Comparison of ENCODE assay signal across 28 mouse cellular contexts in the genomic region with DNA sequence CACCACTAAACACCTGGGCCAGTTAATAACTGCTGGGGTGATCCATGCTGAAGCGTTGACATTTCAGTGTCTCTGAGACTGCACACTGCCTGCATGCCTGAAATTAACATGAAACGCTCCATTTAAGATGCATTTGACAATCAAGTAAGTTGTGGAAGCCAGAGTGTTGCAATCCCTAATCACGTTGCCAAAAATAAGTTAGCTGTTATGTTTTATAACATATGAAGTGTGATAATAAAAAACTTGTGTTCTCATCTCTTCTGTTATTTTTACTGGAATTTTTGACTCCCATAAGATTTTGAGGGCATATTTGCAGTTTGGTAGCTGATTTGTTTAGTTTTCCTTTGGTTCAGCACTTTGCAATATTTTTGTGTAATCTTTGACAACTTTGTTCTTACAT. TPM values are rescaled to one million over a fixed set of nuclear protein-coding genes. Genes with fewer than 3 reads are reported as not detected.
DNase-seq lines count a peak whose midpoint lies in the region; ATAC-seq and TF ChIP-seq lines count a peak whose summit lies in the region.
"Had no signal": no experiment of that assay in that cellular context is flagged by ENCODE, and none has a peak within 500 bp of the region (broad histone marks: within the 10 kb centered on the region; RNA-seq: fewer than 3 reads in every experiment).

No protein-coding gene starts in this region.

- no peak overlapping the region for H3K9ac ChIP-seq in liver, adult 2 months (ENCODE audit: low read depth, low read length)
- H3K9ac ChIP-seq in liver, postnatal 0 days (replicated peaks), result no peak overlapping the region
- H3K9ac ChIP-seq in lung, postnatal 0 days (replicated peaks; ENCODE audit: low read depth), result no peak overlapping the region
- no peak overlapping the region for H3K9ac ChIP-seq in midbrain, embryonic 14.5 days (replicated peaks; ENCODE audit: low read length)
- H3K9ac ChIP-seq: embryonic facial prominence, embryonic 15.5 days; forebrain, embryonic 15.5 days; hindbrain, embryonic 13.5 days had no signal

- H3K36me3 ChIP-seq in liver, adult 2 months (ENCODE audit: control insufficient read depth, insufficient read depth, low read length), result peaks cover 28% of the 10 kb centered on the region
- H3K36me3 ChIP-seq in liver, postnatal 0 days (replicated peaks; ENCODE audit: insufficient read depth, low read length), result peaks cover 12% of the 10 kb centered on the region; the same call in 1 of the 2 replicates
- no peaks in the 10 kb centered on the region; the same call in 1 of the 2 replicates for H3K36me3 ChIP-seq in lung, postnatal 0 days (ENCODE audit: insufficient read depth, low read length)
- H3K36me3 ChIP-seq in midbrain, embryonic 14.5 days (ENCODE audit: control insufficient read depth, insufficient read depth, low read length), result peaks cover 9% of the 10 kb centered on the region; the same call in 1 of the 2 replicates
- H3K36me3 ChIP-seq: G1E had no signal

- no peaks in the 10 kb centered on the region for H3K9me3 ChIP-seq in liver, postnatal 0 days (ENCODE audit: low read length)
- H3K9me3 ChIP-seq in lung, postnatal 0 days (ENCODE audit: low read length), result no peaks in the 10 kb centered on the region
- H3K9me3 ChIP-seq in midbrain, embryonic 14.5 days (ENCODE audit: control insufficient read depth, low read length), result no peaks in the 10 kb centered on the region
- H3K9me3 ChIP-seq: embryonic facial prominence, embryonic 15.5 days; forebrain, embryonic 10.5 days; forebrain, embryonic 15.5 days; G1E; hindbrain, embryonic 13.5 days had no signal

- H3K27ac ChIP-seq in liver, adult 2 months (replicated peaks; ENCODE audit: insufficient read depth, low read depth, low read length), result no peak overlapping the region
- no peak overlapping the region for H3K27ac ChIP-seq in liver, postnatal 0 days (ENCODE audit: low read depth)
- H3K27ac ChIP-seq in lung, postnatal 0 days (ENCODE audit: low read length), result no peak overlapping the region
- H3K27ac ChIP-seq in midbrain, embryonic 14.5 days (replicated peaks; ENCODE audit: low read depth, low read length), result no peak overlapping the region
- H3K27ac ChIP-seq: embryonic facial prominence, embryonic 15.5 days; forebrain, embryonic 10.5 days; forebrain, embryonic 15.5 days; gastrocnemius, adult 2 months; hindbrain, embryonic 13.5 days; hindbrain, postnatal 0 days had no signal

- no peak for ATAC-seq in liver, postnatal 0 days
- ATAC-seq in lung, postnatal 0 days, result 0 out of 2 replicates have a peak, but pooled peaks have one; percentile 2
- ATAC-seq in midbrain, embryonic 14.5 days (ENCODE audit: low FRiP score, low TSS enrichment), result no peak
- ATAC-seq: CD4-positive, CD25-positive, alpha-beta regulatory T cell, adult 4 months; forebrain, embryonic 15.5 days; hindbrain, postnatal 0 days had no signal

- TF ChIP-seq CTCF in liver, adult 2 months (IDR thresholded peaks at IDR 0.05; ENCODE audit: low read depth, low read length), result no peak
- TF ChIP-seq CTCF in liver, postnatal 0 days (IDR thresholded peaks at IDR 0.05; ENCODE audit: low read depth), result no peak
- no peak for TF ChIP-seq CTCF in lung, postnatal 0 days (IDR thresholded peaks at IDR 0.05)
- no peak for TF ChIP-seq CTCF in lung, adult 2 months (IDR thresholded peaks at IDR 0.05; ENCODE audit: insufficient read depth, low read length)

- DNase-seq in liver, adult 2 months (ENCODE audit: extremely low read depth, low read depth, low spot score), result peak; percentile 19
- DNase-seq in liver, postnatal 0 days, result no peak
- peak; percentile 67 for DNase-seq in lung, postnatal 0 days (ENCODE audit: low spot score)
- DNase-seq in lung, adult 2 months, result no peak
- DNase-seq in forelimb bud, embryonic 11.5 days (ENCODE audit: low read depth, low spot score), result peak; percentile 2
- DNase-seq in midbrain, embryonic 14.5 days, result no peak
- no peak for DNase-seq in gastrocnemius, adult 18-20 months (ENCODE audit: low spot score)
- DNase-seq: adrenal gland, postnatal 14 days; B cell, adult 2 months; cerebellum, adult 11-12 months; cerebellum, adult 9-11 months; cerebellum, postnatal 36 days; gastrocnemius, adult 2 months; gastrocnemius, postnatal 25 days; heart, postnatal 10 days had no signal

- no peak for TF ChIP-seq POLR2A in liver, adult 2 months (IDR thresholded peaks at IDR 0.05; ENCODE audit: extremely low read depth, insufficient read depth, low read length)
- TF ChIP-seq POLR2A in lung, adult 2 months (IDR thresholded peaks at IDR 0.05; ENCODE audit: borderline replicate concordance, extremely low read depth, low read depth, low read length), result no peak

- H3K4me3 ChIP-seq in liver, adult 2 months (ENCODE audit: insufficient read depth, low read depth, low read length), result no peak overlapping the region
- no peak overlapping the region for H3K4me3 ChIP-seq in liver, postnatal 0 days (ENCODE audit: low read depth, low read length)
- H3K4me3 ChIP-seq in lung, postnatal 0 days (ENCODE audit: low read depth, low read length), result no peak overlapping the region
- no peak overlapping the region for H3K4me3 ChIP-seq in lung, adult 2 months (replicated peaks; ENCODE audit: extremely low read depth, low read depth, low read length)
- no peak overlapping the region for H3K4me3 ChIP-seq in midbrain, embryonic 14.5 days (replicated peaks; ENCODE audit: low read depth, low read length)
- H3K4me3 ChIP-seq: embryonic facial prominence, embryonic 15.5 days; erythroblast, embryonic 14.5 days; forebrain, embryonic 10.5 days; forebrain, embryonic 15.5 days; gastrocnemius, adult 2 months; hindbrain, embryonic 13.5 days had no signal

- TF ChIP-seq EP300 in liver, postnatal 0 days (IDR thresholded peaks at IDR 0.05; ENCODE audit: low read depth), result no peak
- no peak for TF ChIP-seq EP300 in lung, postnatal 0 days (IDR thresholded peaks at IDR 0.05)

- no peaks in the 10 kb centered on the region for H3K27me3 ChIP-seq in liver, adult 2 months (ENCODE audit: control insufficient read depth, insufficient read depth, low read length)
- no peaks in the 10 kb centered on the region for H3K27me3 ChIP-seq in liver, postnatal 0 days (ENCODE audit: insufficient read depth, low read length)
- H3K27me3 ChIP-seq in lung, postnatal 0 days (replicated peaks; ENCODE audit: insufficient read depth, low read length), result no peaks in the 10 kb centered on the region
- no peaks in the 10 kb centered on the region for H3K27me3 ChIP-seq in midbrain, embryonic 14.5 days (ENCODE audit: control insufficient read depth, insufficient read depth, low read length)
- H3K27me3 ChIP-seq: embryonic facial prominence, embryonic 15.5 days; forebrain, embryonic 15.5 days; hindbrain, embryonic 13.5 days had no signal

- 64% methylated on average over 3 of the region's 3 CpGs for WGBS in liver, adult 2 months
- WGBS in liver, postnatal 0 days (ENCODE audit: insufficient replicate concordance), result 82% methylated on average over 3 of the region's 3 CpGs
- WGBS in lung, postnatal 0 days, result 59% methylated on average over 3 of the region's 3 CpGs
- 71% methylated on average over 3 of the region's 3 CpGs for WGBS in lung, adult 2 months
- 95% methylated on average over 3 of the region's 3 CpGs for WGBS in midbrain, embryonic 14.5 days

- H3K79me2 ChIP-seq in liver, adult 2 months (ENCODE audit: control insufficient read depth, insufficient read depth, low read length), result peaks cover 3% of the 10 kb centered on the region; the same call in 1 of the 2 replicates

- H3K4me2 ChIP-seq in liver, postnatal 0 days (ENCODE audit: low read depth, low read length), result no peak overlapping the region
- no peak overlapping the region for H3K4me2 ChIP-seq in lung, postnatal 0 days (replicated peaks; ENCODE audit: low read depth, low read length)
- no peak overlapping the region for H3K4me2 ChIP-seq in midbrain, embryonic 14.5 days (ENCODE audit: low read length)
- H3K4me2 ChIP-seq: embryonic facial prominence, embryonic 15.5 days; forebrain, embryonic 15.5 days; hindbrain, embryonic 13.5 days had no signal

- H3K4me1 ChIP-seq in liver, adult 2 months (ENCODE audit: control insufficient read depth, insufficient read depth, low read length), result no peaks in the 10 kb centered on the region
- no peaks in the 10 kb centered on the region for H3K4me1 ChIP-seq in liver, postnatal 0 days (ENCODE audit: insufficient read depth)
- H3K4me1 ChIP-seq in lung, postnatal 0 days (ENCODE audit: insufficient read depth, low read depth, low read length), result no peaks in the 10 kb centered on the region
- H3K4me1 ChIP-seq in lung, adult 2 months (ENCODE audit: control insufficient read depth, insufficient read depth, low read length), result no peaks in the 10 kb centered on the region; the same call in 1 of the 2 replicates
- H3K4me1 ChIP-seq in midbrain, embryonic 14.5 days (ENCODE audit: control insufficient read depth, insufficient read depth, low read length), result no peaks in the 10 kb centered on the region
- H3K4me1 ChIP-seq: embryonic facial prominence, embryonic 15.5 days; forebrain, embryonic 10.5 days; forebrain, embryonic 15.5 days; hindbrain, embryonic 13.5 days had no signal

RNA-seq across cellular contexts. Expression of a gene that starts 34.3 kb away (rescaled TPM):
- 30.3 and 34.8 TPM in 2 replicates for total RNA-seq in liver, adult 2 months (2014; rRNA removed)
- polyA plus RNA-seq in liver, adult 2 months (2012; rRNA removed), result 22.5 and 30.5 TPM in 2 replicates
- polyA plus RNA-seq in liver, postnatal 0 days (2015; fragmentation: Nextera tagmentation; extraction: Ambion mirVana), result 22.3 and 23.9 TPM in 2 replicates
- 45.5 and 50.3 TPM in 2 replicates for polyA plus RNA-seq in lung, postnatal 0 days (2015; fragmentation: Nextera tagmentation; extraction: Ambion mirVana)
- polyA plus RNA-seq in lung, adult 2 months (2012; rRNA removed), result 19.6 and 33.1 TPM in 2 replicates
- polyA plus RNA-seq in midbrain, embryonic 14.5 days (2014; fragmentation: Nextera tagmentation; extraction: Ambion mirVana), result 65.7 and 70.4 TPM in 2 replicates
- total RNA-seq in gastrocnemius, adult 18-20 months (2021), result 10 to 100 TPM in 1 of 2 experiments, 1 to 10 TPM in 1; 9.1 to 12.5 TPM
- polyA plus RNA-seq: G1E had no signal

RNA-seq across cellular contexts. Expression of a gene that starts 59.6 kb away (rescaled TPM):
- not detected in 2 replicates for total RNA-seq in liver, adult 2 months (2014; rRNA removed)
- polyA plus RNA-seq in liver, adult 2 months (2012; rRNA removed), result not detected in 2 replicates
- polyA plus RNA-seq in liver, postnatal 0 days (2015; fragmentation: Nextera tagmentation; extraction: Ambion mirVana), result not detected in 2 replicates
- not detected in 2 replicates for polyA plus RNA-seq in lung, postnatal 0 days (2015; fragmentation: Nextera tagmentation; extraction: Ambion mirVana)
- 0.24 and 0.25 TPM in 2 replicates for polyA plus RNA-seq in lung, adult 2 months (2012; rRNA removed)
- 0.25 TPM in 1 of 2 replicates, not detected in the other for polyA plus RNA-seq in midbrain, embryonic 14.5 days (2014; fragmentation: Nextera tagmentation; extraction: Ambion mirVana)
- not detected for total RNA-seq in gastrocnemius, adult 18-20 months (2021)
- total RNA-seq: adrenal gland, adult 18-20 months; adrenal gland, postnatal 14 days; G1E; gastrocnemius, adult 2 months; gastrocnemius, postnatal 25 days; granulocyte monocyte progenitor cell, adult 5-6 weeks; hematopoietic stem cell, adult 5-6 weeks had no signal
- polyA plus RNA-seq: CD4-positive, CD25-positive, alpha-beta regulatory T cell, adult 4 months; erythroblast, embryonic 14.5 days; forebrain, embryonic 10.5 days; G1E; heart, embryonic 14.5 days; intestine, embryonic 14.5 days had no signal

Comparison
In these comparisons a context has a peak if more than half of its experiments do, and no peak if none do; other contexts are left out.
1. DNase-seq: peak in liver, adult 2 months (single experiment), lung, postnatal 0 days (single experiment) and forelimb bud, embryonic 11.5 days (single experiment); none in liver, postnatal 0 days (single experiment), lung, adult 2 months (single experiment), midbrain, embryonic 14.5 days (single experiment) and gastrocnemius, adult 18-20 months (single experiment).